Mouse (Mus musculus) spleen, embryonic (tissue): ENCODE data around the gene Ifi27l2b.
"Not testable (repeated sequence)": the region's sequence is repeated elsewhere in the genome, so short reads cannot be mapped to it uniquely, and the experiment has no call there.

ENCODE experiments used
- CTCF ChIA-PET: fragments of 350-600 bp; sonication (Branson Sonifier 250); formaldehyde crosslinking; loops from one replicate; lab custom pipeline; 2022; lab: Charles Lee

Gene Ifi27l2b

DNA sequence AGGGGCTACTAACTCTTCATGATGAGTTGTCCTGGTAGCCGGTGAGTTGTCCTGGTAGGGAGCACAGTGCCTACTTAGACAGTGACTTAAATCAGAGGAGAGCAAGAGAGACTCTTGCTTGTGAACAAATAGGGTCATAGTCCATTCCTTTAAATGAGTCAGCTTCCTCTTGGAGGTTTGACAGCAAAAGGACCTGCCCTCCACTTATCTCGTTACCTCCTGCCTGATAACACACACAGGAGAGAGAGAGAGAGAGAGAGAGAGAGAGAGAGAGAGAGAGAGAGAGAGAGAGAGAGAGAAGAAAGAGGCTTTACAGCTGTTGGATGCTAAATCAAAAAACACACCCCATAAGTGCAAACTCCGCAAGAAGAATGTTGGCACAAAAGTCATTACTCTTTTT lies at the start of gene Ifi27l2b:
Gene Ifi27l2b, minus strand, starts transcription at position 84 of the 400 bp plus-strand sequence.
- CTCF ChIA-PET: no interaction called here

DNA sequence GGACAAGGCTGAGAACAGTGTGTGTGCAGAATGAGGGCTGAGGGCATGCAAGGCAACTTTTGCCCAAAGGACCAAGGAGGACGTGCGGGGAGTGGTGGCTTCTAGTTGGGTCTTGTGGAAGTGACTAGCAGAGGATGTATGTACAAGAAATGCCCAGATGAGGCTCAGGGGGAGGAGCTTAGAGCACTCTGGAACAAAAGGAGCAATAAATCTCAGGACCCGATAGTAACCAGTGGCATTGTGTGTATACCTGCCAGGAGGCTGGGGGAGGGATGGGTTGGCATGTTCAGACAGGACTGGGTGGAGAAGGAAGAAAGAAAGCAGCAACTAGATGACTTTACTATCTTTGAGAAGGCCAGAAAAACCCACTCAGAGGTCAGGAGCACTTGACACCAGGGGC lies 47.4 kb upstream of the Ifi27l2b start:
- CTCF ChIA-PET: no interaction called here

DNA sequence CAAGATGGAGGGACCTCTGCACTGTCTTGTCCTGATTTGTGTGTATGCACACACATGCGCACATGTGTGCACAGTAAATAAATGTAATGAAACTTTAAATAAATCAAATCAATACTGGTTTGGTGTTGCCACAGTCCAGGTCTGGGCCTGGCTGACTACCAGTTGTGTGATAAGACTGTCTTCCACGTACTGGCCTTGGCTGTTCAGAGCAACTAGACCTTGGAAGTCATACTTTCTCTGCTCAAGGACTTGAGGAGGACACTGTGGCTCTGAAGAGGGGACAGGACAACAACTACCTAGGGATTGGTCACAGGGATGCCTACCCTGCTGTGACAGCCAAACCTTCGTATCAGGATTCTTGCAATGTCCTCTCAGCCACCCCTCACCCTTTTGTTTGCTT lies 46.3 kb upstream of the Ifi27l2b start:
- CTCF ChIA-PET: no interaction called here

DNA sequence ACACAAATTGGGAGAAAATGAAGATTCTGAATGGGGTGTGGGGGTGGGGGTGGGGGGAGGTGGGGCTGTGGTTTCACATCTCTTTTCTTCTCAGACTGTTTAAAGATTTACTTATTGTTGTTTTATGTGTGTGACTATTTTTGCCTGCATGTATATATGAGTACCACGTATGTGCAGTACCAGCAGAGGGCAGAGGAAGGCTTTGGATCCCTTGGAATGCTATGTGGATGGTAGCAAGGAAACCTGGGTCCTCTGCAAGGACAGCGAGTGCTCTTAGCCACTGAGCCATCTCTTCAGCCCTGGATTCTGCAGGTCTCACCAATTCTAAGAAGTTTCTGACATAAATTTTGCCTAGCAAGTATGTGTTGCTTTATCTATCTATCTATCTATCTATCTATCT lies 42.2 kb upstream of the Ifi27l2b start:
- CTCF ChIA-PET: no interaction called here

DNA sequence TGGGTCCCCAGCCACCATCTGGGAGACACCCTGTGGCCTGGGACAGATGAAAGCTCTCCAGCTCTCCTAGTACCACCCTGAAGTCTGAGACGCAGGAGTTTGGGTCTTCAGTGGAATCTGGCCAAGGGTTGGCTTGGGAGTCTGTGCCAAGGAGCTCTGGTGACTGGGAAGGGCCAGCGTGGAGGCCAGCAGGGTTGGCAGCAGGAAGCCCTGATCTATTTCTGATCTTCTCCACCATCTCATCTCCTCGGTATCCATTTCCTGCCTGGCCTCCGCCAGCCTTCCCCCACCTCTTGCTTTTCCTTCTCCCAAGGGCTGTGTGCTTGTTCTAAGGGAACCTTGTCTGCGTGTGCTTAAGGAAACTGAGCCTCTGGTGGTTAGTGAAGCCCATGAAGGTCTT lies 41.7 kb upstream of the Ifi27l2b start:
- CTCF ChIA-PET: no interaction called here

DNA sequence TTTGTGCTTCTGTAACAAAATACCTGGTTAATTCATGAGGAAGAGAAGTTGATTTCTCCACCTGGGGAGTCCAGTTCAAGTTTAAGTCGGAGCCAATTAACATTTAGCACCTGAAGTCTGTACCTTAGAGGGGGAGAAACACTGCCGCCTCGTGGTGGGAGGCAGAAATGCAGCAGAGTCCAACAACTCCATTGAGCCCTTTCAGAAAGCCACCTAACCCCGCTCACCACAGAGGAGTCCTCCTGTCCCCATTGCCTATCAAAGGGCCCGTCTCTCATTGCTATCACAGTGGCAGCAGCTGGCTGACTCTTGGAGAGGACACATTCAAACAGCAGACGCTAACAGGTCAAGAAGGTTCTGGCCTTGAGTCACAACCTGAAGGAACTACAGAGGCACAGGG lies 37.5 kb upstream of the Ifi27l2b start:
- CTCF ChIA-PET: no interaction called here

DNA sequence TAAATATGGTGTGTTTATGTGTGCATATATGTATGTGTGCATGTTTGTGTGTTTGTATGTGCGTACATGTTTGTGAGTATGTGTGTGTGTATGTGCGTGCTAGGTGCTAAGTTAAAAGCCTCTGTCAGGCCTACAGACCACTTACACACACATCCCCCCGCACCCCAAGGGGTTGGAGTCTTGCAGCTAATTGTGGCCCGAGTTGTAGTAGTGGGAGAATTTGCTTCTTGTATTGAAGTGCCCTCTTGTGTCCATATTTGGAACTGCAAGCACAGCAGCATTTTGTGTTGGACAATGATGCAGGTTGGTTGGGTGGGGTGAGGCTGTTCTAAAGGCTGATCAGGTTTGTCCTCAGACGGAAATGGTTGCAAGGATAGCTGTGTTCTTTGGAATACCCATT lies 35.7 kb upstream of the Ifi27l2b start:
- CTCF ChIA-PET: interaction anchor here (0.6 to 1.0 kb wide), 3 partner anchors 23 to 62 kb away, joined by 3 to 5 read pairs (median 3); no protein-coding TSS in a partner anchor

DNA sequence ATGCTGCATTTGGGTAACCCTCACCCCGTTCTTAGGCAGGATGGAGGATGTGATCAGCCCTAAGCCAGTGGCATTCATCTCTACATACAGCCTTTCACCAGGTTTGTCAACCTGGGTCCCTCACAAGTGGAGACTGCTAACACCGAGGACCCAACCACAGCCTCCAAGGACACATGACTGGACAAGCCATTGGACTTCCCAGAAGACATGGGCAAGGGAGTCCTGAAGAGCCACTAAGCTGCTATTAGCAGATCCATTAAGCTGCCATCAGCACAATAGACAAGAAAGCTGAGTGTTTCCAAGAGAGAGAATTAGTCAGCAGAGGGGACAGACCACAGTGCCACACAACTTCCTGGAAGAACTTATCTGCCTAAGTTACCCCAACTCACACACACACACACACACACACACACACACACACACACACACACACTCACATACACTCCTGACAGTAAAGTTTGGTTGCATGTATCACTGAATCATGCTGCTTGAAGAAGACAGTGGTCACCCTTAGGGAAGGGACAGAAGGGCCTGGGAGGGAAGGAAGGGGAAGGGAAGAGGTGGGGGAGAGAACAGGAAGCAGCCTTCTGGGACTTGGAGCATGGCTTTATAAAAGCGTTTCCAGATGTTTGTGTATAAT lies 34.2 kb upstream of the Ifi27l2b start:
- CTCF ChIA-PET: interaction anchor here (0.7 kb wide), 1 partner anchor 617 kb away, joined by 8 read pairs; no protein-coding TSS in a partner anchor

DNA sequence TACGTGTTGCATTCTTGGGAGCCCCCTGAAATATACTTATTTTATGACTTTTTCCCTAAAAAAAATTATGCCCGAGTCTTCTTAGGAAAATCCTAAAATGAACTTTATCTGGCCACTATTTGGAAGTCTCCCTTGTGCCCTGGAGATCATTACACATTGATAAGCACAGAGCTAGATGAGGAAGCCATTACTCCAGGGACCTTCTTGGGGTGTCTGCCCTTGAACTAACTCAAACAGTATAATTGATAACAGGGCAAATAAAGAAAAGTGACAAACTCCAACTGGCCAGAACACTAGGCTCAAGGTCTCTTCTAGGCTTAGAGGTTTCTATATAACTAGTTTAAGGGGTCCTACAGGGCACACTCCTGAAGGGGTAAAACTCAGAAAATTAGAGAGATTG lies 30.7 kb upstream of the Ifi27l2b start:
- CTCF ChIA-PET: no interaction called here

DNA sequence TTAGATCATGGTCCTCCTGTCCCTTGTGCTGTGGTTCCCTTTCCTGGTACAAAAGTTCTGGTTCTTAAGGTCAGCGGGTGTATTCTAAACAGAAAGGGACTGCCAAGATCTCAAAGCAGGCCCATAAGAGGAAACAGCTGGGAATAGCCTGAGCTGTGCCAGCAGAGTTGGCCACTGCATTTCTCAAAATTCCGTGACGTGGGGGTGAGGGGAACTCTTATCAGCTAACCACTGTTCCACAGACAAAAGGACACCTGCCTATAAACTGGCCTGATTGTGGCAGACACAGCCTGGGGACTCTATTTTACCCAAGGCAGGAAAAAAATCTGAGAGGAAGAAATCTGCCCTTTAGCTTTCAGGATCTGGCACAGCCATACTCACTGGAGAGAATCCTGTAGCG lies 30.3 kb upstream of the Ifi27l2b start:
- CTCF ChIA-PET: no interaction called here

DNA sequence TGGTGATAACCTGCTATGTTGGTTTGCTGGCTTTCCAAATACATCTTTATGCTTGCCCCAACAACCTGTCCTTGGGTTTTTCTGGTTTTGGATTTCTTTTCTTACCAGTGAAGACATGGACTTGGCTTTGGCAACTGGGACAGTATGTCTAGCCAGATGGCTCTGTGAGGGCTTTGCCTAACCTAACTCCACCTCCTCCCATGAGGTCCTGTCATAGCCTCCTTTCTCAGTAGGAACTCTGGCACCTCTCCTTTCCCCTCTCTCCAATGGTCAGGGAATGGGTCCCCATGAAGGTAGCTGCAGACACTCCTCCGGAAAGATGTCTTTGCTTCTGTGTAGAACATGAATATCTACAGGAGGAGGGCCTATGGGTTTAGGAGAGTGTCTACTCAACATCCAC lies 29.7 kb upstream of the Ifi27l2b start:
- CTCF ChIA-PET: no interaction called here

DNA sequence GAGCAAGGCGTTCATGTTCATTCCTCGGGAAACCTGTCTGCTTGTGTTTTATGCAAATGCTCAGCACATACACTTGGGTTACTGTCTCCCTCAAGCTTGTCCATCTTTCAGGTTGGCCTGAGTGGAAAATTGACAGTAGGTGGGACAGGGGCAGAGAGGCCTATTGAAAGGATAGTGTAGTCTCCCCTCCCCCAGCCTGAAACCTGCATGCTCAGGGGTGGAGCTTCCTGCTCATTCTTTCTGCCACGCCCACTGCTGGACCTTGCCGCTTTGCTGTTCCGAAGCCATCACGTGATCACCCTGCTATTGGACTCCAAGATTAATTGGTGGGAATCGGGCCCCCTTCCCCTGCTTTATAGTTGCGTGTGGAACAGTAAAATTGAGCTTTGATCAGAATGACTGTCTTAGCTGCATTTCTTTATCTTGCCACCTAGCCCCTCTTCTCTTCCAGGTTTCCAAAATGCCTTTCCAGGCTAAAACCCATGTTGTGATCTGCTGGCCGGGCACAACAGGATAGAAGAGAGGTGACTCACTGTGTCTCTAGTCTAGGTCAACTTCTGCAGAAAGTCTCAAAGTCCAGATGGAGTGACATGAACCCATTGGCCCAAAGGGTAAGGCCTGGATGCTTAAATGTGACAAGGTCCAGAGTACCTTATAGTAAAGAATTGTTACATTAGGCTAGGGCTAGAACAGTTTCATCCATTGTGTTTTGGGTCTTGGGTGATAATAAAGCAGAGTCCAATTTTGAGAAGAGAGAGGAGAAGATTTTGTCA lies 27.4 kb upstream of the Ifi27l2b start:
- CTCF ChIA-PET: not testable (repeated sequence)

DNA sequence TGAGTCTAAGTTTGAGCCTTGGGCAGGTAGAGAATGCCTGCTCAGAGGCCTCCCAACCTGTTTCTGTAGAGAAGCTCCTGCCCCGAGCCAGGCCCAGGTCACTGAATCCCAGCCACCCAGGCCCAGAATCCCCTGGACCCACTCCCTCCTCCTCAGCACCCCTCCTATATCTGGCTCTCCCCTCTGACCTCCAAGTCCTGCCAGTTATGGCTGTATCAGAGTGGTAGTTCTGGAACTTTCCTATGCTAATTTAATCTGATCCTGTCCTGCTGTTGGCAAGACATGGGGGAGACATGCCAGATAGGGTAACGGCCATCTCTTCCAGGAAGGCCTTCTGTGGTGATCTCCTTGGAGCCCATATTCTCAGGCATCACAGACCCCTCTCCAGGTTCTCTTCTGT lies 25.8 kb upstream of the Ifi27l2b start:
- CTCF ChIA-PET: no interaction called here

DNA sequence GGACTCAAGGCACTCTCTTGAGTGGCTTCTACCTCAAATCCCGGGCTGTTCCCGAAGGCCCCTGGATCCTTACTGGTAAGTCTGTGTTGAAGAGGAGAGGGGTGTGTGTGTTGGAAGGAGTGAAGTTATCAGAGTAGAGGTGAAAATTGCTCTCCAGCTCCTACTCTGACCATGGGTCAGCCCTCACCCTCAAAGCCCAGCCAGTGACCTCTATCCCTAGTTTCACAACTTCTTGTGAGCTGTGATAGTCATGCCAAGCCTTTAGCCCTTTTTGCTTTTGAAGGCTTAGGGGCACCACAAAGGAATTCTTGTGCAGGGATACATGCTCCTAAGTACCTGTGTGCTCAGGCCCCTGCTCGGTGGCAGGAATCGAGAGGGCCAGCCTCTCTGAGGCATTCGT lies 24.6 kb upstream of the Ifi27l2b start:
- CTCF ChIA-PET: interaction anchor here (0.6 kb wide), 1 partner anchor 63 kb away, joined by 6 read pairs; no protein-coding TSS in a partner anchor

DNA sequence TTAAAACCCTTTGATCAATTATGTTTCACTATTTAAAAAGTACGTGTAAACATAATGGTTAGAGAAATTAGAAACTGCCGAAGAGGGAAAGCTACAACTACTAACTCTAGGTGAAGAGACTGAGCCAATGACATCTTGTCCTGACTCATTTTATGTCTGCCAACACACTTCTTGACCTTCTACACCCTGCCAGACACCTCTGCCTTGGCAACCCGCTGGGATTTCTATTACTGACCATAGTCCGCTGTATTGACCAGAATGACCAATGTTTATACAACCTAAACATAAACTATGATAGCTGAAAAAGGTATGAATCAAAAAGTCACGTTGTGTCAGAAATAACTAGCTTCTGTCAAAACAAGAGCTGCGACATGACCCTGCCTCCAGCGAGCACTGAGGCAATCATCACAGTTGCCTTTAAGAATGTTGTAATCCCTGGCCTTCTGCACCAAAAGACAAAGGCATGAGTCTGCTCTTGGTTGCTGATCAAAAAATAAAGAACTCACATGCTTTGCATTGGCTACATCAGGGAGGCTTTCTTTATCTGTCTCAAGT lies 20.5 kb upstream of the Ifi27l2b start:
- CTCF ChIA-PET: no interaction called here

DNA sequence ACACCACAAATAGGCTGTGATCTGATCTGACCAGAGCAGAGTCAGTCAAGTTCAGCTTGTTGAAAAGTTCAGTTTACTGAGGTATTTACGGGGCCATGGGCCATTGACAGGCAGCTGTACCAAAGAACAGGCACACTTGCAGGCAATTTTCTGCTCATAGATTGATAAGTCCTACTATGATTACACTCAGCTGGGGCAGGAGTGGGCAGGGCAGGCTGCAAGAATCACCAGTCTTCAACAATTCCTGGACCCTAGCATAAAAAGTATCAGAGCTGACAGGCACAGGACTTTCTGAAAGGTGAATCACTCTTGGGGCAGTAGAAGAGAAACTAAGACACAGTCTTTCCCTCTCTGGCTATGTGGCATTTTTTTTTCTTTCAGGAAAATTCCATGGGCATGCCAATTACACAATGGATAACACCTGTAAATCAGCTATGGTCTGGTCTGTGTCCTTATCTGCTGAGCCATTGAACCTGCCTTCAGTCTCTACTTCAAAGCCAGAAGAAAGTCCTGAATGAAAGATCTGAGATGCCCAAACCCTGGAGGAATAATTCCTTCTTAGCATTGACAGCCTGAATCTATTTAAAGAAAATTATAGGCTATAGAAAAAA lies 19.9 kb upstream of the Ifi27l2b start:
- CTCF ChIA-PET: no interaction called here

DNA sequence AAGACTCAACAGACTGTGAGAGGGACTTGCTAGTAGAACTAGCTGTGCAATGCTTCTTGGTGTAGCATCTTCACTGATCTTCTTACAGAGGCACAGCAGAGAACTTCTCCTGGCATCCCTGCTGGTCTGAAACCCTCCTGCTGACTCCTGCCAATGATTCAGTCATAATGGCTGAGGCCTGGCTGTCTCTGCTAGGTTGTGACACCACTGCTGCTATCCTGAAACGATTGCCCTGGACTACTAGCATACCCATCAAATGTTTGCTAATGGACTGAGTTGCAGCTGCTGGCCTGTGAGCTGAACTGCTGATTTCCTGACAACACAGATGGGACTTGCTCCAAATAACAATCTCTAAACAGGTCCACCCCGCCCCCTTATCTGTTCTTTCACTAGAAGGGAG lies 17.5 kb upstream of the Ifi27l2b start:
- CTCF ChIA-PET: no interaction called here

DNA sequence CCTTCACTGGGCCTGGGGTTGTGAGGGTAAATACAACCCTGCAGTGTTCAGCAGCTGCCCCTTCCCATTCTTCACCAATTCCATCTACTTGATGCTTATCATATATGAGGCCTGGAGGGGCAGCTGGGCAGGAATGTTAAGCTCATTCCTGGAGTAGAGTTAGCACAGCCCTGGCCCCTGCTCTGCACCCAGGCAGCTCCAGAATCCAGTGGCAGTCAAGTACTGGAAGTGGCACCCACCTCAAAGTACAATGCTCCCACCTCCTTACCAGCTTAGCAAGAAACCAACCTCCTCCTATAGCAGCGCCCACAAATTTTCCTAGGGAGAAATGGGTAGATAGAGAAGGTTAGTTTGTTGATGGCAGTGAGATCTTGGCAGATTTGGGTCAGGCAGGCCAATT lies 296 bp downstream of the Ifi27l2b start:
- CTCF ChIA-PET: not testable (repeated sequence)

DNA sequence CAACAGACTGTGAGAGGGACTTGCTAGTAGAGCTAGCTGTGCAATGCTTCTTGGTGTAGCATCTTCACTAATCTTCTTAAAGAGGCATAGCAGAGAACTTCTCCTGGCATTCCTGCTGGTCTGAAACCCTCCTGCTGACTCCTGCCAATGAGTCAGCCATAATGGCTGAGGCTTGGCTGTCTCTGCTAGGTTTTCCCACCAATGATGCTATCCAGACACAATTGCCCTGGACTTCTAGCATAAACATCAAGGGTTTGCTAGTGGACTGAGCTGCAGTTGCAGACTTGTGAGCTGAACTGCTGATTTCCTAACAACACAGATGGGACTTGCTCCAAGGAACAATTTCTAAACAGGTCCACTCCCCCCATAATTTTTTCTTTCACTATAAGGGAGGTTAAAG lies 3.7 kb downstream of the Ifi27l2b start:
- CTCF ChIA-PET: no interaction called here

DNA sequence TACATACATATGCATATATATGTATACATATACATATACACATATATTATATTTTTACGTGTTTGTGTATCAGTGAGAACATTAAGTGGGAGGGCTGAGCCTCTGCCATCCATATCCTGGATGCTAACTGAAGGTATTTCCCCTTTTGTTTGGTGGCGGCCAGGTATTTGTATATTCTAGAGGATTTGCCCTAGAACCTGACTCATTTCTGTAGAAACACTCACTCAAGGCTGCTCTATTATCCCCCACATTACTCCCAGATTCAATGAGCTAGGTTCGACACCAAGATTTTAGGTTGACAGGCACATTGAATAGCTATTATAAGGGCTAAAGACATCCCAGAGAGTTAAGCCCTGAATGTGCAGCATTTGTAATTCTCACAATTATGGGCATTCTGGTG lies 12.0 kb downstream of the Ifi27l2b start:
- CTCF ChIA-PET: interaction anchor here (0.7 to 2.2 kb wide), 2 partner anchors 11 to 123 kb away, joined by 6 read pairs; partner anchors contain the start of gene Ifi27

DNA sequence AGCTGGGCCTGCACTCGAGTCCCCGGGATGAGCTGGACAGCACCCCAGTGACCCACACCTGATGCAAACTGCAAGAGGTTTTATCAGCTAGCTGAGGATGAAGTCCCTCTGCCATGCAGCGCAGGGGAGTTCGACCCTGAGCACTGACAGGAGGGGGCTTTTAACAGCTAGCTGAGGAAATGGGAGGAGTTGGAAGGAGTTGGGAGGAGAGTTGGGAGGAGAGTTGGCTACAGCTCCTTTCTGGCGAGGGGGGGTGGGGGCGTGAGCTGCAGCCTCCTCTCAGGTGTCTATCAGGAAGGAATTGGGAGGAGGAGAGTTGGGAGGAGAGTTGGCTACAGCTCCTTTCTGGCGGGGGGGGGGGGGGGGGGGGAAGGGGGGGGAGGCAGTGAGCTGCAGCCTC lies 12.8 kb downstream of the Ifi27l2b start:
- CTCF ChIA-PET: interaction anchor here (1.0 to 2.2 kb wide), 2 partner anchors 10 to 125 kb away, joined by 3 to 6 read pairs; partner anchors contain the start of gene Ifi27

DNA sequence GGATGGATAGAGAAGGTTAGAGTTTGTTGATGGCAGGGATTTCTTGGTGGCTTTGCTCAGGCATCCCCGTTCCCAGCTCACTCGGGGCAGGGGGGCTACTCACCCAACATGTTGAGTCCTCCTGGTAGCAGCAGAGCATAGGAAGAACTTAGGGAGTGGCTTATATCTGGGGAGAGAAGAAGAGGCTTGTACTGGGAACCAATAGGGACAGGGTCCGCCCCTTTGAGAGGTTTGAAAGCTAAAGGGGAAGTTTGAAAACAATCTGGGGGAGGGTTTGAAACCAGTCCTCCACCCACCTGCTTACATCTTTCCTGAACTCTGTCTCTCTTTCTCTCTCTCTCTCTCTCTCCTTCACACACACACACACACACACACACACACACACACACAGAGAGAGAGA lies 13.5 kb downstream of the Ifi27l2b start, which contains the start of gene Ifi27l2a:
Gene Ifi27l2a, minus strand, starts transcription at position 157 of the 400 bp plus-strand sequence.
- CTCF ChIA-PET: interaction anchor here (1.0 to 2.2 kb wide), 2 partner anchors 9 to 125 kb away, joined by 3 to 6 read pairs; partner anchors contain the start of gene Ifi27
